Mouse (Mus musculus) large intestine, adult 2 months (tissue): ENCODE results near the gene Abhd10. TPM values are rescaled to one million over a fixed set of nuclear protein-coding genes. Genes with fewer than 3 reads are reported as not detected.

ENCODE experiments used
- DNase-seq: peaks from one replicate; pipeline ENCODE4 v3.0.0-alpha.2; 2012; ENCODE audit warnings: low read depth, low spot score
- WGBS: fragments of 180-500 bp; shearing (Covaris S2); methylation state at CpG from one replicate; pipeline ENCODE4 v1.1.7; 2018; 5-methylcytosine and 5-hydroxymethylcytosine counted together
- polyA plus RNA-seq: library from polyadenylated mRNA; depleted of rRNA; stranded (reverse); fragments of >200 nt; gene quantifications from 2 replicates; pipeline ENCODE4 v1.2.3, GENCODE M21; 2012; rRNA removed

Abhd10 gene
- 5.4 and 6.0 TPM in 2 replicates for polyA plus RNA-seq

- DNase-seq = peak; percentile 79
- under 1% methylated on average over 39 of the region's 51 CpGs for WGBS
Observed at GRCm38 (mm10) chr16:45742615-45743476, at the start of gene Abhd10. Abhd10 (minus strand) TSS chr16:45742955.

GRCm38 (mm10) chr16:45791286-45791685, 48.5 kb upstream of the Abhd10 start:
- DNase-seq = no peak
- WGBS = 57% methylated on average over 5 of the region's 5 CpGs

GRCm38 (mm10) chr16:45789311-45789710, 46.6 kb upstream of the Abhd10 start:
- DNase-seq = no peak
- 79% methylated on average over 2 of the region's 2 CpGs for WGBS

- 80% methylated on average over 6 of the region's 6 CpGs for WGBS
- DNase-seq = no peak
Observed at GRCm38 (mm10) chr16:45787650-45788049, 44.9 kb upstream of the Abhd10 start.

GRCm38 (mm10) chr16:45786639-45787038, 43.9 kb upstream of the Abhd10 start:
- WGBS = 44% methylated on average over 8 of the region's 8 CpGs

GRCm38 (mm10) chr16:45780001-45780400, 37.2 kb upstream of the Abhd10 start:
- 77% methylated on average over 6 of the region's 6 CpGs for WGBS
- DNase-seq = no peak

More at GRCm38 (mm10) chr16:45786639-45787038, 43.9 kb upstream of the Abhd10 start:
- DNase-seq = no peak

- no peak for DNase-seq
- WGBS = 93% methylated on average over 5 of the region's 5 CpGs
Observed at GRCm38 (mm10) chr16:45774813-45775212, 32.1 kb upstream of the Abhd10 start.

GRCm38 (mm10) chr16:45770914-45771313, 28.2 kb upstream of the Abhd10 start:
- 95% methylated on average over 6 of the region's 6 CpGs for WGBS
- DNase-seq = no peak

- WGBS = 77% methylated on average over 10 of the region's 10 CpGs
- DNase-seq = no peak
Observed at GRCm38 (mm10) chr16:45767853-45768640, 25.3 kb upstream of the Abhd10 start.

GRCm38 (mm10) chr16:45767434-45767833, 24.7 kb upstream of the Abhd10 start:
- WGBS = 65% methylated on average over 4 of the region's 4 CpGs
- DNase-seq = no peak

GRCm38 (mm10) chr16:45765801-45766494, 23.2 kb upstream of the Abhd10 start:
- no peak for DNase-seq
- whole genome bisulfite sequencing = 81% methylated on average over 7 of the region's 7 CpGs

GRCm38 (mm10) chr16:45765102-45765501, 22.3 kb upstream of the Abhd10 start:
- no peak for DNase-seq
- WGBS = 71% methylated on average over 3 of the region's 3 CpGs

- WGBS = 83% methylated on average over 13 of the region's 13 CpGs
- DNase-seq = no peak
Observed at GRCm38 (mm10) chr16:45762859-45763505, 20.2 kb upstream of the Abhd10 start.

- WGBS = 41% methylated on average over 1 of the region's 1 CpGs
- no peak for DNase-seq
Observed at GRCm38 (mm10) chr16:45761425-45761824, 18.7 kb upstream of the Abhd10 start.

- 80% methylated on average over 9 of the region's 9 CpGs for WGBS
- no peak for DNase-seq
Observed at GRCm38 (mm10) chr16:45758726-45759269, 16.0 kb upstream of the Abhd10 start.

- no peak for DNase-seq
- 64% methylated on average over 12 of the region's 12 CpGs for WGBS
Observed at GRCm38 (mm10) chr16:45757421-45758078, 14.8 kb upstream of the Abhd10 start.

- 19% methylated on average over 9 of the region's 9 CpGs for WGBS
- no peak for DNase-seq
Observed at GRCm38 (mm10) chr16:45756855-45757254, 14.1 kb upstream of the Abhd10 start.

- WGBS = 59% methylated on average over 4 of the region's 4 CpGs
- no peak for DNase-seq
Observed at GRCm38 (mm10) chr16:45743591-45744144, 913 bp upstream of the Abhd10 start.
